9 mouse cellular contexts compared by ENCODE assay signal in genomic region chr2:157058342-157058998, GRCm38 (mm10). TPM values are rescaled to one million over a fixed set of nuclear protein-coding genes. Genes with fewer than 3 reads are reported as not detected.
DNase-seq lines count a peak whose midpoint lies in the region; ATAC-seq and TF ChIP-seq lines count a peak whose summit lies in the region.
"Had no signal": no experiment of that assay in that cellular context is flagged by ENCODE, and none has a peak within 500 bp of the region (broad histone marks: within the 10 kb centered on the region; RNA-seq: fewer than 3 reads in every experiment).

No protein-coding gene starts in this region.

- CTCF ChIA-PET in Patski (lab: Charles Lee): interaction anchor here (1.6 to 1.7 kb wide), 2 partner anchors 12 to 27 kb away, joined by 6 to 7 read pairs; no protein-coding TSS in a partner anchor

- H3K9me3 ChIP-seq in intestine, embryonic 14.5 days (ENCODE audit: control insufficient read depth, low read length): no peaks in the 10 kb centered on the region
- no peaks in the 10 kb centered on the region for H3K9me3 ChIP-seq in limb, embryonic 10.5 days (replicated peaks)
- H3K9me3 ChIP-seq in midbrain, postnatal 0 days (ENCODE audit: low read length): no peaks in the 10 kb centered on the region

- DNase-seq in Patski (ENCODE audit: low read depth, low spot score): peak; percentile 90
- peak; percentile 87 for DNase-seq in cerebellum, adult 9-11 months
- peak; percentile 69 to 84 for DNase-seq in frontal cortex, adult 2 months (ENCODE audit: extremely low spot score in 1 of 2, low spot score in 1 of 2)
- DNase-seq in intestine, embryonic 14.5 days (ENCODE audit: low spot score): peak; percentile 88
- peak; percentile 87 for DNase-seq in limb, embryonic 10.5 days (ENCODE audit: low spot score)
- DNase-seq in midbrain, postnatal 0 days (ENCODE audit: low spot score): peak; percentile 85
- DNase-seq in thymus, postnatal 10 days (ENCODE audit: low spot score in 2 of 2): peak; percentile 75 to 76

- peak overlapping the region; percentile 82 for H3K27ac ChIP-seq in intestine, embryonic 14.5 days (ENCODE audit: low read depth)
- peak overlapping the region; percentile 88 for H3K27ac ChIP-seq in limb, embryonic 10.5 days
- H3K27ac ChIP-seq in midbrain, postnatal 0 days (ENCODE audit: low read depth, low read length): peak overlapping the region; percentile 52

- peak; percentile 70 for ATAC-seq in Patski
- ATAC-seq in intestine, embryonic 14.5 days (replicated peaks; ENCODE audit: low FRiP score, low TSS enrichment, low read depth): peak; percentile 86
- ATAC-seq in midbrain, postnatal 0 days (ENCODE audit: low FRiP score): peak; percentile 69

- 0 out of 2 replicates have a peak overlapping the region, but pooled peaks have one; percentile 2 for H3K4me3 ChIP-seq in intestine, embryonic 14.5 days (ENCODE audit: low read depth, low read length)
- H3K4me3 ChIP-seq in limb, embryonic 10.5 days: peak overlapping the region; percentile 30
- H3K4me3 ChIP-seq in midbrain, postnatal 0 days (ENCODE audit: low read depth, low read length): no peak overlapping the region

- H3K9ac ChIP-seq in intestine, embryonic 14.5 days (ENCODE audit: low read length): peak overlapping the region; percentile 20; the same call in 1 of the 2 replicates
- H3K9ac ChIP-seq in midbrain, postnatal 0 days (replicated peaks; ENCODE audit: low read length, poor library complexity, severe bottlenecking): peak overlapping the region; percentile 5; the same call in 1 of the 2 replicates

- H3K4me1 ChIP-seq in intestine, embryonic 14.5 days (replicated peaks; ENCODE audit: control insufficient read depth, insufficient read depth, low read length): peaks cover 19% of the 10 kb centered on the region
- peaks cover 30% of the 10 kb centered on the region for H3K4me1 ChIP-seq in limb, embryonic 10.5 days
- H3K4me1 ChIP-seq in midbrain, postnatal 0 days (ENCODE audit: insufficient read depth, low read length): 0 out of 2 replicates have a peak, but pooled peaks cover 2% of the 10 kb centered on the region

- peaks cover 37% of the 10 kb centered on the region for H3K36me3 ChIP-seq in intestine, embryonic 14.5 days (ENCODE audit: control insufficient read depth, insufficient read depth, low read length)
- H3K36me3 ChIP-seq in limb, embryonic 10.5 days: peaks cover 92% of the 10 kb centered on the region
- H3K36me3 ChIP-seq in midbrain, postnatal 0 days (ENCODE audit: insufficient read depth, low read length): peaks cover 24% of the 10 kb centered on the region

- H3K4me2 ChIP-seq in intestine, embryonic 14.5 days (ENCODE audit: low read length): peak overlapping the region; percentile 39
- H3K4me2 ChIP-seq in midbrain, postnatal 0 days (ENCODE audit: low read depth, low read length, poor library complexity, severe bottlenecking): no peak overlapping the region

- 17% methylated on average over 17 of the region's 18 CpGs for WGBS in intestine, embryonic 14.5 days
- WGBS in limb, embryonic 10.5 days: 14% methylated on average over 18 of the region's 18 CpGs
- 10% methylated on average over 17 of the region's 18 CpGs for WGBS in midbrain, postnatal 0 days

- in situ Hi-C loops in Patski (cut with MboI; ENCODE audit: low pct_unique_long_range_greater_than_20kb): no loop called here

- TF ChIP-seq CTCF in Patski (IDR thresholded peaks at IDR 0.05): no peak
- TF ChIP-seq CTCF in midbrain, postnatal 0 days (IDR thresholded peaks at IDR 0.05): no peak

- no peaks in the 10 kb centered on the region for H3K27me3 ChIP-seq in Patski
- H3K27me3 ChIP-seq in intestine, embryonic 14.5 days (replicated peaks; ENCODE audit: control insufficient read depth, insufficient read depth, low read length): no peaks in the 10 kb centered on the region
- no peaks in the 10 kb centered on the region for H3K27me3 ChIP-seq in limb, embryonic 10.5 days (ENCODE audit: low read depth, poor library complexity, severe bottlenecking)
- no peaks in the 10 kb centered on the region for H3K27me3 ChIP-seq in midbrain, postnatal 0 days (ENCODE audit: insufficient read depth, low read length)

- POLR2A ChIA-PET in Patski (lab: Charles Lee): interaction anchor here (0.8 kb wide), 1 partner anchor 12 kb away, joined by 3 read pairs; no protein-coding TSS in a partner anchor

RNA-seq across cellular contexts. Expression of gene Soga1, which starts 20.6 kb away (rescaled TPM):
- 35.3 TPM for polyA plus RNA-seq in Patski (2021)
- 8.5 and 10.5 TPM in 2 replicates for polyA plus RNA-seq in frontal cortex, adult 2 months (2012; rRNA removed)
- polyA plus RNA-seq in intestine, embryonic 14.5 days (2014; fragmentation: Nextera tagmentation; extraction: Ambion mirVana): 4.7 and 6.1 TPM in 2 replicates
- polyA plus RNA-seq in limb, embryonic 10.5 days (2016; fragmentation: Nextera tagmentation; extraction: Ambion mirVana): 5.3 and 5.7 TPM in 2 replicates
- total RNA-seq in midbrain, postnatal 0 days (2014; rRNA removed): 122 and 132 TPM in 2 replicates
- 2.8 and 3.9 TPM in 2 replicates for polyA plus RNA-seq in midbrain, postnatal 0 days (2015; fragmentation: Nextera tagmentation; extraction: Ambion mirVana)

RNA-seq across cellular contexts. Expression of gene Tldc2, which starts 28.4 kb away (rescaled TPM):
- 0.33 TPM for polyA plus RNA-seq in Patski (2021)
- 0.30 TPM in 1 of 2 replicates, not detected in the other for polyA plus RNA-seq in frontal cortex, adult 2 months (2012; rRNA removed)
- polyA plus RNA-seq in intestine, embryonic 14.5 days (2014; fragmentation: Nextera tagmentation; extraction: Ambion mirVana): not detected in 2 replicates
- polyA plus RNA-seq in limb, embryonic 10.5 days (2016; fragmentation: Nextera tagmentation; extraction: Ambion mirVana): not detected in 2 replicates
- total RNA-seq in midbrain, postnatal 0 days (2014; rRNA removed): not detected in 2 replicates
- not detected in 2 replicates for polyA plus RNA-seq in midbrain, postnatal 0 days (2015; fragmentation: Nextera tagmentation; extraction: Ambion mirVana)
- total RNA-seq: common myeloid progenitor, adult 5-6 weeks had no signal
- polyA plus RNA-seq: spleen, adult 2 months had no signal

RNA-seq across cellular contexts. Expression of gene Dsn1, which starts 51.5 kb away (rescaled TPM):
- 27.2 TPM for polyA plus RNA-seq in Patski (2021)
- polyA plus RNA-seq in frontal cortex, adult 2 months (2012; rRNA removed): 6.6 and 7.3 TPM in 2 replicates
- 31.6 and 36.4 TPM in 2 replicates for polyA plus RNA-seq in intestine, embryonic 14.5 days (2014; fragmentation: Nextera tagmentation; extraction: Ambion mirVana)
- 51.3 and 61.5 TPM in 2 replicates for polyA plus RNA-seq in limb, embryonic 10.5 days (2016; fragmentation: Nextera tagmentation; extraction: Ambion mirVana)
- total RNA-seq in midbrain, postnatal 0 days (2014; rRNA removed): 5.3 and 8.8 TPM in 2 replicates
- polyA plus RNA-seq in midbrain, postnatal 0 days (2015; fragmentation: Nextera tagmentation; extraction: Ambion mirVana): 7.2 and 7.8 TPM in 2 replicates
